Mouse (Mus musculus) heart, embryonic 16.5 days (tissue): Measurements from ENCODE around the gene Rbm8a. TPM values are rescaled to one million over a fixed set of nuclear protein-coding genes. Genes with fewer than 3 reads are reported as not detected.

ENCODE experiments used
- ATAC-seq: fragments of 200-750 bp; cut with Nextera tagmentation; replicated peaks from 2 replicates; pipeline ENCODE4 v1.8.0; 2017; ENCODE audit warnings: moderate number of reproducible peaks; ENCODE audit not compliant: insufficient read depth, low FRiP score; ENCODE audit errors: extremely low read depth
- H3K27ac ChIP-seq: fragments of 300-500 bp; sonication (generic); 2 replicates; pipeline ENCODE4 v1.5.1; 2014; ENCODE audit warnings: mild to moderate bottlenecking, low read length, control low read depth, moderate library complexity
- H3K27me3 ChIP-seq: fragments of 300-500 bp; sonication (generic); 2 replicates; pipeline ENCODE4 v1.6.1; 2014; ENCODE audit warnings: low read length, mixed read lengths; ENCODE audit not compliant: control insufficient read depth, insufficient read depth
- H3K36me3 ChIP-seq: fragments of 300-500 bp; sonication (generic); 2 replicates; pipeline ENCODE4 v1.6.1; 2014; ENCODE audit not compliant: control insufficient read depth, insufficient read depth
- H3K4me1 ChIP-seq: fragments of 300-500 bp; sonication (generic); 2 replicates; pipeline ENCODE4 v1.6.1; 2014; ENCODE audit warnings: low read length, mixed read lengths; ENCODE audit not compliant: control insufficient read depth, insufficient read depth
- H3K4me2 ChIP-seq: fragments of 300-500 bp; sonication (generic); 2 replicates; pipeline ENCODE4 v1.6.1; 2014; ENCODE audit warnings: low read depth, mild to moderate bottlenecking, control low read depth, low read length
- H3K4me3 ChIP-seq: fragments of 300-500 bp; sonication (generic); 2 replicates; pipeline ENCODE4 v1.5.1; 2014; ENCODE audit warnings: mild to moderate bottlenecking, control low read depth, low read length
- H3K9ac ChIP-seq: fragments of 300-500 bp; sonication (generic); 2 replicates; pipeline ENCODE4 v1.6.1; 2014; ENCODE audit warnings: low read length, control low read depth
- H3K9me3 ChIP-seq: fragments of 300-500 bp; sonication (generic); replicated peaks from 2 replicates; pipeline ENCODE4 v1.6.1; 2016; ENCODE audit warnings: low read length; ENCODE audit not compliant: control insufficient read depth
- WGBS: fragments of 180-500 bp; shearing (Covaris S2); extraction: QIAGEN DNeasy Blood & Tissue Kit; methylation state at CpG from one replicate; pipeline ENCODE4 v1.1.7; 2014; 5-methylcytosine and 5-hydroxymethylcytosine counted together
- polyA plus RNA-seq: library from polyadenylated mRNA; unstranded; fragments of >200 nt; fragmentation: Nextera tagmentation; extraction: Ambion mirVana; gene quantifications from 2 replicates; pipeline ENCODE4 v1.2.1, GENCODE M21; 2015

Gene Rbm8a
- polyA plus RNA-seq, 1 experiment from 2014 or later: 86.4 TPM

GRCm38 (mm10) chr3:96673514-96673913 is 43.8 kb downstream of the Rbm8a start:
- Histone ChIP-seq H3K9me3 (no peaks in the 10 kb centered on the region), H3K4me1 (peaks cover 4% of the 10 kb centered on the region), H3K36me3 (no peaks in the 10 kb centered on the region), H3K27ac (no peak overlapping the region), H3K9ac (no peak overlapping the region), H3K4me2 (no peak overlapping the region), H3K4me3 (no peak overlapping the region), H3K27me3 (0 out of 2 replicates have a peak, but pooled peaks cover 5% of the 10 kb centered on the region)
- 64% methylated on average over 4 of the region's 4 CpGs for WGBS
- ATAC-seq: no peak

- ATAC-seq: no peak
- no peak overlapping the region for H3K9ac ChIP-seq
- no peak overlapping the region for H3K4me2 ChIP-seq
- H3K9me3 ChIP-seq: no peaks in the 10 kb centered on the region
- 0 out of 2 replicates have a peak, but pooled peaks cover 5% of the 10 kb centered on the region for H3K27me3 ChIP-seq
- H3K27ac ChIP-seq: no peak overlapping the region
- H3K4me1 ChIP-seq: peaks cover 4% of the 10 kb centered on the region
- 62% methylated on average over 8 of the region's 8 CpGs for WGBS
- H3K4me3 ChIP-seq: no peak overlapping the region
- H3K36me3 ChIP-seq: no peaks in the 10 kb centered on the region
Observed at GRCm38 (mm10) chr3:96674442-96674841, 44.7 kb downstream of the Rbm8a start.

- no peak overlapping the region for H3K4me2 ChIP-seq
- peaks cover 4% of the 10 kb centered on the region for H3K4me1 ChIP-seq
- WGBS: 83% methylated on average over 3 of the region's 3 CpGs
Observed at GRCm38 (mm10) chr3:96675171-96675570, 45.4 kb downstream of the Rbm8a start.

GRCm38 (mm10) chr3:96675690-96676089 is 46.0 kb downstream of the Rbm8a start:
- Histone ChIP-seq H3K4me3 (no peak overlapping the region), H3K9ac (no peak overlapping the region), H3K36me3 (no peaks in the 10 kb centered on the region), H3K4me2 (no peak overlapping the region), H3K9me3 (no peaks in the 10 kb centered on the region), H3K27ac (no peak overlapping the region), H3K27me3 (0 out of 2 replicates have a peak, but pooled peaks cover 5% of the 10 kb centered on the region), H3K4me1 (peaks cover under 1% of the 10 kb centered on the region; the same call in 1 of the 2 replicates)
- ATAC-seq: no peak
- WGBS: 64% methylated on average over 3 of the region's 3 CpGs

More at GRCm38 (mm10) chr3:96675171-96675570, 45.4 kb downstream of the Rbm8a start:
- H3K27ac ChIP-seq: no peak overlapping the region
- H3K4me3 ChIP-seq: no peak overlapping the region
- H3K9me3 ChIP-seq: no peaks in the 10 kb centered on the region
- no peaks in the 10 kb centered on the region for H3K36me3 ChIP-seq
- no peak overlapping the region for H3K9ac ChIP-seq
- no peak for ATAC-seq
- 0 out of 2 replicates have a peak, but pooled peaks cover 5% of the 10 kb centered on the region for H3K27me3 ChIP-seq

- Histone ChIP-seq H3K27me3 (peaks cover 5% of the 10 kb centered on the region; the same call in 1 of the 2 replicates), H3K36me3 (no peaks in the 10 kb centered on the region), H3K4me3 (no peak overlapping the region), H3K9ac (no peak overlapping the region), H3K9me3 (no peaks in the 10 kb centered on the region), H3K4me2 (no peak overlapping the region), H3K27ac (no peak overlapping the region), H3K4me1 (no peaks in the 10 kb centered on the region)
- ATAC-seq: no peak
- 56% methylated on average over 7 of the region's 7 CpGs for WGBS
Observed at GRCm38 (mm10) chr3:96678456-96678855, 48.7 kb downstream of the Rbm8a start.

GRCm38 (mm10) chr3:96679159-96679674 is 49.5 kb downstream of the Rbm8a start:
- ATAC-seq: no peak
- no peak overlapping the region for H3K9ac ChIP-seq
- H3K36me3 ChIP-seq: no peaks in the 10 kb centered on the region
- no peaks in the 10 kb centered on the region for H3K9me3 ChIP-seq
- no peak overlapping the region for H3K27ac ChIP-seq
- H3K27me3 ChIP-seq: peaks cover 11% of the 10 kb centered on the region; the same call in 1 of the 2 replicates
- H3K4me3 ChIP-seq: no peak overlapping the region
- no peak overlapping the region for H3K4me2 ChIP-seq
- no peaks in the 10 kb centered on the region for H3K4me1 ChIP-seq
- WGBS: 21% methylated on average over 5 of the region's 5 CpGs

- H3K9ac ChIP-seq: no peak overlapping the region
- ATAC-seq: no peak
- 27% methylated on average over 12 of the region's 12 CpGs for WGBS
- peaks cover 14% of the 10 kb centered on the region; the same call in 1 of the 2 replicates for H3K27me3 ChIP-seq
- no peaks in the 10 kb centered on the region for H3K9me3 ChIP-seq
- peaks cover 6% of the 10 kb centered on the region; the same call in 1 of the 2 replicates for H3K4me1 ChIP-seq
- H3K36me3 ChIP-seq: no peaks in the 10 kb centered on the region
- H3K4me3 ChIP-seq: no peak overlapping the region
- H3K27ac ChIP-seq: no peak overlapping the region
- no peak overlapping the region for H3K4me2 ChIP-seq
Observed at GRCm38 (mm10) chr3:96680269-96680956, 50.7 kb downstream of the Rbm8a start.

Other genes starting within 250 kb of the Rbm8a start
- 1.3 and 1.5 TPM in 2 replicates for gene BC107364, start 177.6 kb upstream of the Rbm8a start, polyA plus RNA-seq
- 8.5 and 10.9 TPM in 2 replicates for gene Hfe2, start 104.8 kb upstream of the Rbm8a start, polyA plus RNA-seq
- 209 and 226 TPM in 2 replicates for gene Txnip, start 72.0 kb upstream of the Rbm8a start, polyA plus RNA-seq
- 1.3 and 1.4 TPM in 2 replicates for gene Gm16253, start 52.9 kb upstream of the Rbm8a start, polyA plus RNA-seq
- gene Polr3gl, start 35.8 kb upstream of the Rbm8a start, polyA plus RNA-seq: 33.4 and 36.4 TPM in 2 replicates
- 6.9 and 7.2 TPM in 2 replicates for gene Ankrd34a, start 33.3 kb upstream of the Rbm8a start, polyA plus RNA-seq
- 4.3 and 4.5 TPM in 2 replicates for gene Lix1l, start 28.8 kb upstream of the Rbm8a start, polyA plus RNA-seq
- 44.2 and 44.7 TPM in 2 replicates for gene Pex11b, start 5.4 kb downstream of the Rbm8a start, polyA plus RNA-seq
- gene Gm42957, start 5.5 kb downstream of the Rbm8a start, polyA plus RNA-seq: 0.14 and 0.19 TPM in 2 replicates
- gene Itga10, start 15.7 kb downstream of the Rbm8a start, polyA plus RNA-seq: 0.83 and 1.1 TPM in 2 replicates
- 0.45 and 0.60 TPM in 2 replicates for gene Ankrd35, start 40.2 kb downstream of the Rbm8a start, polyA plus RNA-seq
- 33.6 and 37.5 TPM in 2 replicates for gene Pias3, start 66.5 kb downstream of the Rbm8a start, polyA plus RNA-seq
- gene Nudt17, start 78.6 kb downstream of the Rbm8a start, polyA plus RNA-seq: 6.2 and 8.8 TPM in 2 replicates
- gene Polr3c, start 97.7 kb downstream of the Rbm8a start, polyA plus RNA-seq: 28.1 and 31.0 TPM in 2 replicates
- 36.9 and 39.7 TPM in 2 replicates for gene Rnf115, start 97.7 kb downstream of the Rbm8a start, polyA plus RNA-seq
- 0.98 TPM in 1 of 2 replicates, not detected in the other for gene Pdzk1, start 199.4 kb downstream of the Rbm8a start, polyA plus RNA-seq
- gene Cd160, start 199.4 kb downstream of the Rbm8a start, polyA plus RNA-seq: 2.3 and 5.5 TPM in 2 replicates